20 mouse cellular contexts compared by ENCODE assay signal in genomic region chr4:125786083-125786482, GRCm38 (mm10).
"Had no signal": no experiment of that assay in that cellular context is flagged by ENCODE, and none has a peak within 500 bp of the region (broad histone marks: within the 10 kb centered on the region; RNA-seq: fewer than 3 reads in every experiment).

No protein-coding gene starts in this region.

- H3K36me3 ChIP-seq: limb, embryonic 10.5 days; limb, embryonic 13.5 days; liver, embryonic 12.5 days; liver, embryonic 15.5 days; midbrain, embryonic 12.5 days; neural tube, embryonic 12.5 days; neural tube, embryonic 15.5 days; stomach, embryonic 15.5 days had no signal

- H3K27ac ChIP-seq: limb, embryonic 10.5 days; limb, embryonic 13.5 days; liver, embryonic 12.5 days; liver, embryonic 15.5 days; midbrain, embryonic 12.5 days; neural tube, embryonic 12.5 days; neural tube, embryonic 15.5 days; stomach, embryonic 15.5 days had no signal

- H3K9ac ChIP-seq: limb, embryonic 13.5 days; liver, embryonic 12.5 days; liver, embryonic 15.5 days; midbrain, embryonic 12.5 days; neural tube, embryonic 12.5 days; neural tube, embryonic 15.5 days; stomach, embryonic 15.5 days had no signal

- DNase-seq: kidney, adult 18-20 months; kidney, adult 9 months; kidney, postnatal 14 days; kidney, postnatal 4 days; layer of hippocampus, adult 9-11 months; liver; lung, adult 18-20 months; lung, postnatal 14 days; lung, postnatal 4 days; right cerebral cortex, postnatal 25 days; spleen, adult 18-20 months; thymus, postnatal 25 days had no signal

- H3K4me2 ChIP-seq: limb, embryonic 13.5 days; liver, embryonic 12.5 days; liver, embryonic 15.5 days; midbrain, embryonic 12.5 days; neural tube, embryonic 12.5 days; neural tube, embryonic 15.5 days; stomach, embryonic 15.5 days had no signal

- H3K4me3 ChIP-seq: limb, embryonic 10.5 days; limb, embryonic 13.5 days; liver, embryonic 12.5 days; liver, embryonic 15.5 days; midbrain, embryonic 12.5 days; neural tube, embryonic 12.5 days; neural tube, embryonic 15.5 days; stomach, embryonic 15.5 days had no signal

- H3K9me3 ChIP-seq: limb, embryonic 10.5 days; limb, embryonic 13.5 days; liver, embryonic 12.5 days; liver, embryonic 15.5 days; midbrain, embryonic 12.5 days; neural tube, embryonic 12.5 days; neural tube, embryonic 15.5 days; stomach, embryonic 15.5 days had no signal

- H3K27me3 ChIP-seq: liver, embryonic 15.5 days; neural tube, embryonic 12.5 days; neural tube, embryonic 15.5 days had no signal

- H3K4me1 ChIP-seq: limb, embryonic 10.5 days; limb, embryonic 13.5 days; liver, embryonic 12.5 days; liver, embryonic 15.5 days; stomach, embryonic 15.5 days had no signal

- ATAC-seq: liver, embryonic 12.5 days had no signal
